Mouse (Mus musculus): ENCODE results near the gene Spata5.

DNA sequence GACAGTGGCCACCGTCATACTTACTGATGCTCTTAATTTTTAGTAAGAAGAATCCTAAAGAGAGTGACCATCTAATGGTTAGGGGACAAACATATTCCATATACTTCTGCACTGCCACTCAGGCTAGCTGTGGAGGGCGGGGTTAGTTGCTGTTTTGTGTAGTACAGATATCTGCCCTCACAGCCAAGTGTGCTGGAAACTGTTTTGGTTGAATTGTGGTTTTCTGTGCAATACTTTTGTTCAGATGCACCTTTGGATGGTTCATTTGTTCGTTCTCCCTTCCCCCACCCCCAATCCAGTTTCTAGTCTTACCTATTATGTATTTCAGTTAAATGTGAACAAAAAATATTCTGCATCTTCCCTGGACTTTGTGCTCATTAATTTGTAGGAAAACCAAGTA is 130.5 kb downstream of the Spata5 start:
- TF ChIP-seq POLR2A (IDR thresholded peaks at IDR 0.05; ENCODE audit: extremely low read depth, insufficient read depth, low read length), result no peak
- no peak for TF ChIP-seq CTCF (IDR thresholded peaks at IDR 0.05; ENCODE audit: low read depth, low read length)

Data from liver, adult 2 months (tissue).